Mouse (Mus musculus): Measurements from ENCODE around the gene Emid1. TPM values are rescaled to one million over a fixed set of nuclear protein-coding genes. Genes with fewer than 3 reads are reported as not detected.
A peak's percentile ranks its signal among the peaks of the same experiment; 100 is the strongest.

Gene Emid1
- 16.4 and 18.2 TPM in 2 replicates for polyA plus RNA-seq (2016; fragmentation: Nextera tagmentation; extraction: Ambion mirVana)

DNA sequence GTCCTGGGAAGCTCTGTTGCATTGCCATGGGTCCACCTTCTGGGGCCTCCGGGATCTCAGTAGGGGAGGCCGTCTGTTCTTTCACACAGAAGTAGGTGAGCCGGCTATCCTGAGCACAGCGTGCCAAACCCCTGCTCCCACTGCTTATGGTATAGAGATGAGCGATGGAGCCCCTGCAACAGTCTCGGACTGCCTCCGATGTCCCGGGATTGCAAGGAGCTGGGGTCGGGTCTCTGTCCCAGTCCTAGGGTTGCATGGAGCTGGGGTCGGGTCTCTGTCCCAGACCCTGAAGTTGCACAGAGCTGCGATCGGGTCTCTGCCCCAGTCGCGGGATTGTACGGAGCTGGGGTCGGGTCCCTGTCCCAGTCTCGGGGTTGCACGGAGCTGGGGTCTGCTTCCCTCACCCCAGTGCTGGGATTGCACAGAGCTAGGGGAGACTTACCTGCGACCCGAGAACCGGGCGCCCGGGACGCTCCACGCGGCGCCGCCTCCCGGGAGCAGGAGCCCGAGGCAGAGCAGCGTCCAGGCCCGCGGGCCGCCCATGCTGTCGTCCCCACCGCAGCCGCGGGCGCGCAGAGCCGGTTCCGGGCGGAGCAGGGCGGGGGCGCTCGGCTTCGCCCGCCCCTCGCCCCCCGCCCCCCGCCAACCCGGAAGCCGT lies at the start of gene Emid1:
TSS of gene Emid1 (minus strand) at position 578 of the 658 bp plus-strand sequence.
- peak within 1 kb of the TSS; percentile 84 for H3K4me2 ChIP-seq
- peak within 1 kb of the TSS; percentile 64 for H3K4me3 ChIP-seq (replicated peaks)
- WGBS, result 1% methylated on average over 51 of the region's 53 CpGs
- ATAC-seq (ENCODE audit: insufficient number of reproducible peaks, insufficient read depth, low FRiP score, low TSS enrichment, low read depth), result peak; percentile 52
- no peaks in the 10 kb centered on the region for H3K36me3 ChIP-seq
- no peak within 1 kb of the TSS for H3K27ac ChIP-seq
- H3K9ac ChIP-seq (replicated peaks), result peak within 1 kb of the TSS; percentile 82
- H3K4me1 ChIP-seq (replicated peaks), result peaks cover 38% of the 10 kb centered on the region
- H3K27me3 ChIP-seq, result peaks cover 28% of the 10 kb centered on the region
- H3K9me3 ChIP-seq, result no peaks in the 10 kb centered on the region

DNA sequence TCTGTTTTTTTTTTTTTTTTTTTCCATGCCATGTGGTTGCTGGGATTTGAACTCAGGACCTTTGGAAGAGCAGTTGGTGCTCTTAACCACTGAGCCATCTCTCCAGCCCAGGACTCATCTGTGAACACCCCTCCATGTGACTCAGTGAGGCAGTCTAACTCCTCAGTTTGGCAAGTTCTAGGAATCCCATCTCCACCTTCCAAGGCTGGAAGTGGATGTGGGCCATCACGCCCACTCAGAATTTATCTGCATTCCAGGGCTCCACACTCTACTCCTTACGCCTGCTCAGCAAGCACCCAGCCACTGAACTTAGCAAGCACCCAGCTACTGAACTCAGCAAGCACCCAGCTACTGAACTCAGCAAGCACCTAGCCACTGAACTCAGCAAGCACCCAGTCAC lies 47.8 kb upstream of the Emid1 start:
- Histone ChIP-seq H3K9me3 (no peaks in the 10 kb centered on the region), H3K4me1 (replicated peaks) (0 out of 2 replicates have a peak, but pooled peaks cover 5% of the 10 kb centered on the region), H3K4me2 (no peak overlapping the region), H3K4me3 (replicated peaks) (no peak overlapping the region), H3K9ac (replicated peaks) (no peak overlapping the region), H3K27ac (no peak overlapping the region), H3K27me3 (no peaks in the 10 kb centered on the region), H3K36me3 (peaks cover 64% of the 10 kb centered on the region)
- no peak for ATAC-seq (ENCODE audit: insufficient number of reproducible peaks, insufficient read depth, low FRiP score, low TSS enrichment, low read depth)
- 95% methylated on average over 2 of the region's 2 CpGs for WGBS

DNA sequence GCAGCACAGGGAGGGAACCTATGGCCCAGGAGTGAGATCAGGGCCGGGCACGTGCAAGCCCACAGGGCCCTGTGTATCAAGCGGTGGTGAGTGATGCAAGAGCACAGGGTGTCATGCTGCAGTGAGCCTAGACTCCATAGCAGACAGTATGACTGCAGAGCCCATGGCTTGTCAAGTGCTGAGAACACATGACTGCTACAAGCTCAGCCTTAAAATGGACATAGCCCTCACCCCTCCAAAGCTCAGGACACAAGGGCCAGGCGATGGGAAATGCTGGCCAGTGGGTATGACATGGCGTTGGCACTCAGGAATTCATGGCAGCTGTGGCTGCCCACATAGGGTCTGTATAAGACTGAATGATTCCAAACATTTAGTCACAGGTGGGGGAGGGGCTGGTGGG lies 45.0 kb upstream of the Emid1 start:
- Histone ChIP-seq H3K9me3 (no peaks in the 10 kb centered on the region), H3K27me3 (no peaks in the 10 kb centered on the region), H3K4me2 (no peak overlapping the region), H3K36me3 (peaks cover 64% of the 10 kb centered on the region), H3K4me3 (replicated peaks) (no peak overlapping the region), H3K4me1 (replicated peaks) (peaks cover 6% of the 10 kb centered on the region), H3K27ac (no peak overlapping the region), H3K9ac (replicated peaks) (no peak overlapping the region)
- ATAC-seq (ENCODE audit: insufficient number of reproducible peaks, insufficient read depth, low FRiP score, low TSS enrichment, low read depth), result no peak
- WGBS, result 88% methylated on average over 5 of the region's 5 CpGs

DNA sequence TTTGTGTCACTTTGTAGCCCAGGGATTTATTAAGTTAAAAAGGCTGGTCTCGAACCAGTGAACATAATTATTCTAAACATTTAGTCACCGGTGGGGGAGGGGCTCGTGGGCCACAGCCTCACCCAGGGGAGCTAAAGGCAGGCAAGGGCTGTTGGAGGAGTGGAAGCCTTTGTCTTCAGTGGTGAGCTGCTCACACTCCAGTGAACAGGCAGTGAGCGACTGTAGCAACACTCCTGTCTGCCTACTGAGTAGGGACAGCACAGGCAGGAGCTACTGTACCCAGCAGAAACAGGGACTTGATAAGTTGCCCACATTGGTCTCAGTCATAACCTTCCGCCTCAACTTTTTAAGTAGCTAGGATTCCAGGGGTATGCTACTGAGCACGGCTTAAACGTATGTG lies 44.5 kb upstream of the Emid1 start:
- Histone ChIP-seq H3K4me3 (replicated peaks) (no peak overlapping the region), H3K36me3 (peaks cover 64% of the 10 kb centered on the region), H3K4me1 (replicated peaks) (peaks cover 10% of the 10 kb centered on the region), H3K27me3 (no peaks in the 10 kb centered on the region), H3K9me3 (no peaks in the 10 kb centered on the region), H3K4me2 (no peak overlapping the region), H3K9ac (replicated peaks) (no peak overlapping the region), H3K27ac (no peak overlapping the region)
- ATAC-seq (ENCODE audit: insufficient number of reproducible peaks, insufficient read depth, low FRiP score, low TSS enrichment, low read depth), result no peak
- 82% methylated on average over 7 of the region's 7 CpGs for WGBS

DNA sequence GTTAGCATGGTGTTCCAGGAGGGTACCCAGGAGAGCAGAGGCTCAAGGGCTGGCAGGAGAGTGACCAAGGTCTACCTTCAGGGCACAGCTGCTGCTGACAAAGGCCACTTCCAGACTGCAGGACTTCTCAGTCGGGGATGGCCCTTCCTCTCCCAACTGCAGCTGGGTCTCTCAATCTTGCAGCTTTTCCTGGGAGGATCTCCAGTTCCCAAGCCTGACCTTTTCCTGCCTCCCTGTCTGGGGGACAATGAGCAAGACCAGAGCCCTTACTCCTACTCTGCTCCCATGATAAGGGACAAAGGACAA lies 41.5 kb upstream of the Emid1 start:
- peaks cover 15% of the 10 kb centered on the region for H3K4me1 ChIP-seq (replicated peaks)
- H3K27ac ChIP-seq, result peak overlapping the region; percentile 13; the same call in 1 of the 2 replicates
- no peak overlapping the region for H3K9ac ChIP-seq (replicated peaks)
- no peak overlapping the region for H3K4me3 ChIP-seq (replicated peaks)
- no peak for ATAC-seq (ENCODE audit: insufficient number of reproducible peaks, insufficient read depth, low FRiP score, low TSS enrichment, low read depth)
- no peaks in the 10 kb centered on the region for H3K9me3 ChIP-seq
- 45% methylated on average over 1 of the region's 1 CpGs for WGBS
- H3K27me3 ChIP-seq, result no peaks in the 10 kb centered on the region
- H3K36me3 ChIP-seq, result peaks cover 44% of the 10 kb centered on the region
- no peak overlapping the region for H3K4me2 ChIP-seq

DNA sequence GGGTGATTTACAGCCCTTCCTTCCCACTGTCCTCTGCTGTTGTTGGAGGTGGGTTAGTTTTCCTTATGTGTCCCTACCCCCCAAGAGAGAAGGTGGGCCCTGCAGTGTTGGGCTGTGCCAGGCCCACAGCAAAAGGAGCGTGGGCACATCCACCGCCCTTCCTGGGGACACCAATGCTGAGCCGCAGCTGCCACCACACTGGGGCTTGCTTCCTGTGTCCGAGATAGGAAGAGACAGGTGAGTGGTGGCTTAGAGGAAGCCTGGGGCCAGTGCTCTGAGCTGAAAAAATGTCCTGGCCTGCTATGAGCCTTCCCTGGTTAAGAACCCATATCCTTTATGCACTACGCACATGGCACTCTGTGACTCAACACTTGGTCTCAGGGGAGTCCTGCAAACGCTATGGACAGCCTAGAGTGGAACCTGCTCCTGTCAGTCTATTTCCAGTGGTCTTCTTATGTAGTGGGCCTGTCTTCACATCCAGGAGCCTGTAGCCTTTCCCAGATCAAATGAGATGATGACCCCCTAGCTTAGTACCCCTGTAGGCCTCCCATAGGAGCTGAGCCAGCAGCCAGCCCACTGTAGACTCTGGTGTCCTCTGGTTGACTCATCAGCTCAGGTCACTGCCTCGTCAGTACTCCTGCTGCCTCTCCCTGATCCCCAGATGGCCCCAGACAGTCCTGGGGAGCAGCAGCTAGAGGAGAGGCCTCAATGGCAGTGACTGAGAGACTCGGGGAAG lies 41.0 kb upstream of the Emid1 start:
- no peak for ATAC-seq (ENCODE audit: insufficient number of reproducible peaks, insufficient read depth, low FRiP score, low TSS enrichment, low read depth)
- no peak overlapping the region for H3K9ac ChIP-seq (replicated peaks)
- peak overlapping the region; percentile 35; the same call in 1 of the 2 replicates for H3K27ac ChIP-seq
- H3K4me2 ChIP-seq, result no peak overlapping the region
- H3K36me3 ChIP-seq, result peaks cover 39% of the 10 kb centered on the region
- H3K27me3 ChIP-seq, result no peaks in the 10 kb centered on the region
- no peak overlapping the region for H3K4me3 ChIP-seq (replicated peaks)
- no peaks in the 10 kb centered on the region for H3K9me3 ChIP-seq
- WGBS, result 82% methylated on average over 8 of the region's 8 CpGs
- peaks cover 15% of the 10 kb centered on the region for H3K4me1 ChIP-seq (replicated peaks)

DNA sequence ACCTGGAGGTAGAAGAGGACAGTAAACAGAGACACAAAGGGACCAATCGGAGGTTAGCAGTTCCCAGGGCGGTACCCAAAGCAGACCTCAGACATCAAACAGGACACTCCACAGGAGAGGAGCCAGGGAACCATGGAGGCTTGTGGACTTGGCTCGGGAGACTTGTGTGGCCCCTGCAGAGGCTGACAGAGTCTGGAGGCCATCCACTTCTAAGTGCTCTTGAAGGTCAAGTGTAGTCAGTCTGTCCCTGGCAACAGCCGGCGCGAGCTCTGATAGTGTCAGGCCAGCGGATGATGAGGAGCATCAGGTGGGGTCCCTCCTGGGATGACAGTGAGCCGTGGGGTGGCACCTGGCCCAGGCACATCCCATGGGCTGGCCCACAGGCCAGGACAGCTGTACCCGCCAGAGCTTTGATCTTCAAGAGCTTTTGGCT lies 40.0 kb upstream of the Emid1 start:
- Histone ChIP-seq H3K4me2 (no peak overlapping the region), H3K27me3 (no peaks in the 10 kb centered on the region), H3K9ac (replicated peaks) (no peak overlapping the region), H3K36me3 (peaks cover 30% of the 10 kb centered on the region), H3K4me3 (replicated peaks) (no peak overlapping the region), H3K9me3 (no peaks in the 10 kb centered on the region), H3K4me1 (replicated peaks) (peaks cover 15% of the 10 kb centered on the region), H3K27ac (no peak overlapping the region)
- 43% methylated on average over 9 of the region's 9 CpGs for WGBS
- ATAC-seq (ENCODE audit: insufficient number of reproducible peaks, insufficient read depth, low FRiP score, low TSS enrichment, low read depth), result no peak

DNA sequence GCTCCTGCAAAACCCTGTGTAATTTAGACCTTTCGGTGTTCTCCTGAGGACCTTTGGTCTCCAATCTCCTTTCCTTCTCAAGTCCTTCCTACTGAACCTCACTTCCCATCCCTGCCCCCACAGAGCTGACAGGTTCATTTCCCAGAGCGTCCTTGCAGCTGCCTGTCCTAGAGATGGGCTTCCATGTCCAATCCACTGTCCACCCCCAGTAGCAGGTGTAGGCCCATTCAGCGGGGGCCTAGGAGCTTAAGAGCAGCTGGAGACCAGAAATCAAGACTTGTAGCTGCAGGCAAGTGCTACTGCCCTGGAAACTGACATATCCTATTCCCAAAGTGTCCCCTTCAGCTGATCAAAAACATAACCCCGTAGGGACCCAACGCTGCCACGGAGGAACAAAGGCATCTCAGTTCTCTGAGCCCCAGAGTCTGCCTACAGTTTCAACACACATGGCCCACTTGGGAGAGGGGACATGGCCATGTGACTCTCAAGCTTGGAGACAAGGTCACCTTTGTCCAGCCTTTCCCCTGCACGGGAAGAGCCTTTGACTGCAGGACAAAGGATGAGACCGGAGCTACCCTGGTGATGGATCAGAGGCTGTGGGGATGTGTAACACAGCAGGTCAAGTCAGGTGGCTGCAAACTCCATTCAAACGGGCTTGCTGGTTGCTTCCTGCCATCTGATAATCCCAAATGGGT lies 37.3 kb upstream of the Emid1 start:
- Histone ChIP-seq H3K9me3 (no peaks in the 10 kb centered on the region), H3K9ac (replicated peaks) (no peak overlapping the region), H3K27ac (no peak overlapping the region), H3K4me3 (replicated peaks) (no peak overlapping the region), H3K4me2 (no peak overlapping the region), H3K36me3 (peaks cover 15% of the 10 kb centered on the region), H3K4me1 (replicated peaks) (peaks cover 22% of the 10 kb centered on the region), H3K27me3 (no peaks in the 10 kb centered on the region)
- ATAC-seq (ENCODE audit: insufficient number of reproducible peaks, insufficient read depth, low FRiP score, low TSS enrichment, low read depth), result no peak
- WGBS, result 74% methylated on average over 9 of the region's 9 CpGs

DNA sequence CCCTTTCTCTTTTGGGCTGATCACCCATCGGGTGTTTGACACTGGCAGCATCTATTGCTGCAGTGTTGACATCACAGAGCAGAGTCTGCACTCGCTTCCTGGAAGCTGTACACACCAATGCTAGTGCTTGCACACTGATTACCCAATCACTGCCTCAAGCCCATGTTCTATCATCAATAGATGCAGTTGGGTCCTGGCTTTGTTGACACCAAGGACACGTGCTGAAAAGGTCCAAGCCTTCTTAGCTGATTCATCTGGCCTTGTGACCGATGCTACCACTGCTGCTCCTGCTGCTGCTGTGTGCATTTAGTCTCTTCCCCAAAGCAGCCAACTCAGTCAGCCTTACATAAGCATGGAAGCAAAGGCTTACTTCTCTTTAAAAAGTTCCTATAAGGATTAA lies 36.1 kb upstream of the Emid1 start:
- H3K4me1 ChIP-seq (replicated peaks), result peaks cover 31% of the 10 kb centered on the region
- no peak for ATAC-seq (ENCODE audit: insufficient number of reproducible peaks, insufficient read depth, low FRiP score, low TSS enrichment, low read depth)
- no peak overlapping the region for H3K4me3 ChIP-seq (replicated peaks)
- no peak overlapping the region for H3K9ac ChIP-seq (replicated peaks)
- H3K27ac ChIP-seq, result no peak overlapping the region
- WGBS, result 80% methylated on average over 4 of the region's 4 CpGs
- H3K9me3 ChIP-seq, result no peaks in the 10 kb centered on the region
- no peak overlapping the region for H3K4me2 ChIP-seq
- H3K27me3 ChIP-seq, result no peaks in the 10 kb centered on the region
- peaks cover 3% of the 10 kb centered on the region; the same call in 1 of the 2 replicates for H3K36me3 ChIP-seq

DNA sequence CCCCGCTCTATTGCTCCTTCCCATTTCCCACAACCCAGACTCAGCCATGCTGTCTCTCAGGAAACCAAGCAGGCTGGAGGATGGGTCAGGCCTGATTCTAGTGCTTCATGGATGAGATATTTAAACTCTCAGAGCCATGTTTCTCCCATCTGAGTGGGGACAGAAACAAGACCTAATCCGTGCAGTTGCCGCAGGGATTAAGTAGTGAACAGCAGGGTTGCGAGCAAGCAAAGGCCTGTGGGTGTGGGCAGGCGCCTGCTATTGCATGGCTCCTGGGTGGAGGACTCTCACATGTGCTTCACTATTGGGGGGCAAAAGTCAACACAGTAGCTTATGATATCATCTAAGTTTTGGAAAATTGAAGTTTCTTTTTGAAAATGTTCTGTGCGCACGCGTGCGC lies 32.8 kb upstream of the Emid1 start:
- Histone ChIP-seq H3K4me3 (replicated peaks) (no peak overlapping the region), H3K27me3 (no peaks in the 10 kb centered on the region), H3K27ac (peak overlapping the region; percentile 84), H3K4me1 (replicated peaks) (peaks cover 24% of the 10 kb centered on the region), H3K9ac (replicated peaks) (no peak overlapping the region), H3K36me3 (no peaks in the 10 kb centered on the region), H3K4me2 (0 out of 2 replicates have a peak overlapping the region, but pooled peaks have one; percentile 19), H3K9me3 (no peaks in the 10 kb centered on the region)
- 75% methylated on average over 8 of the region's 9 CpGs for WGBS
- ATAC-seq (ENCODE audit: insufficient number of reproducible peaks, insufficient read depth, low FRiP score, low TSS enrichment, low read depth), result peak; percentile 48; the same call in 1 of the 2 replicates

DNA sequence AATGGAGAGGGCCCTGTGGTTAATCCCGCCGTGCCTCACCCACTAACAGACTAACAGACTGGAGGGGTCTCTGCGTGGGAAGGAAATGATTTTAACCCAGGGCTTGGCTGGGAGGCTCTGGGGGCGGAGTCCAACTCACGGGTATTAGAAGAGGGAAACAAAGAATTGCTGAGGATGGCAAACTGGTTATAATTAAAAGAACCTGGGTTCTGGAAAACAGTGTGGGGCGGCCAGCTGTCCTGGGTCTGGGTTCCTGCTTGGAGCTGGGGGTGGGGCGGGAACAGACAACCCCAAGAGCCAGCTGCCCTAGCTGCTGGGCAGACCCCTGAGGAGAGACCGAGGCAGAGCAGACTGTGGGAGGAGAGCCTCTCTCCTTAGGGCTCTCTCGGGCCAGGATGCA lies 32.2 kb upstream of the Emid1 start:
- H3K4me3 ChIP-seq (replicated peaks), result no peak overlapping the region
- H3K36me3 ChIP-seq, result no peaks in the 10 kb centered on the region
- 12% methylated on average over 9 of the region's 9 CpGs for WGBS
- no peak overlapping the region for H3K9ac ChIP-seq (replicated peaks)
- no peaks in the 10 kb centered on the region for H3K9me3 ChIP-seq
- peak; percentile 61; the same call in 1 of the 2 replicates for ATAC-seq (ENCODE audit: insufficient number of reproducible peaks, insufficient read depth, low FRiP score, low TSS enrichment, low read depth)
- H3K4me2 ChIP-seq, result peak overlapping the region; percentile 19
- no peaks in the 10 kb centered on the region for H3K27me3 ChIP-seq
- H3K27ac ChIP-seq, result peak overlapping the region; percentile 84
- peaks cover 26% of the 10 kb centered on the region for H3K4me1 ChIP-seq (replicated peaks)

All from limb, embryonic 12.5 days (tissue).